Mouse (Mus musculus): ENCODE measurements around the gene Smim26. TPM values are rescaled to one million over a fixed set of nuclear protein-coding genes. Genes with fewer than 3 reads are reported as not detected.

Smim26 gene
- polyA plus RNA-seq, 1 experiment, result 26.5 TPM

- TF ChIP-seq CTCF (IDR thresholded peaks at IDR 0.05; ENCODE audit: low read depth, low read length), result no peak
- TF ChIP-seq POLR2A (IDR thresholded peaks at IDR 0.05; ENCODE audit: borderline replicate concordance, low read depth, low read length), result no peak
- no peak overlapping the region for H3K4me3 ChIP-seq (ENCODE audit: insufficient read depth, low read length)
- no peak overlapping the region for H3K27ac ChIP-seq (ENCODE audit: insufficient read depth, low read depth, low read length)
- no peaks in the 10 kb centered on the region for H3K4me1 ChIP-seq (ENCODE audit: control insufficient read depth, insufficient read depth, low read length)
Observed at GRCm38 (mm10) chr2:144634729-144635128, 40.9 kb downstream of the Smim26 start.

GRCm38 (mm10) chr2:144635644-144636320 is 41.9 kb downstream of the Smim26 start:
- Histone ChIP-seq H3K4me3 (ENCODE audit: insufficient read depth, low read length) (no peak overlapping the region), H3K27ac (ENCODE audit: insufficient read depth, low read depth, low read length) (no peak overlapping the region), H3K4me1 (ENCODE audit: control insufficient read depth, insufficient read depth, low read length) (peaks cover 7% of the 10 kb centered on the region)
- TF ChIP-seq POLR2A (IDR thresholded peaks at IDR 0.05; ENCODE audit: borderline replicate concordance, low read depth, low read length) (no peak), CTCF (IDR thresholded peaks at IDR 0.05; ENCODE audit: low read depth, low read length) (peak; percentile 95)

- Histone ChIP-seq H3K4me3 (ENCODE audit: insufficient read depth, low read length) (no peak overlapping the region), H3K27ac (ENCODE audit: insufficient read depth, low read depth, low read length) (no peak overlapping the region), H3K4me1 (ENCODE audit: control insufficient read depth, insufficient read depth, low read length) (peaks cover 19% of the 10 kb centered on the region)
- TF ChIP-seq POLR2A (IDR thresholded peaks at IDR 0.05; ENCODE audit: borderline replicate concordance, low read depth, low read length), result no peak
Observed at GRCm38 (mm10) chr2:144637204-144637603, 43.4 kb downstream of the Smim26 start.

- Histone ChIP-seq H3K4me1 (ENCODE audit: control insufficient read depth, insufficient read depth, low read length) (peaks cover 21% of the 10 kb centered on the region), H3K27ac (ENCODE audit: insufficient read depth, low read depth, low read length) (no peak overlapping the region), H3K4me3 (ENCODE audit: insufficient read depth, low read length) (no peak overlapping the region)
- TF ChIP-seq POLR2A (IDR thresholded peaks at IDR 0.05; ENCODE audit: borderline replicate concordance, low read depth, low read length), result no peak
- no peak for TF ChIP-seq CTCF (IDR thresholded peaks at IDR 0.05; ENCODE audit: low read depth, low read length)
Observed at GRCm38 (mm10) chr2:144637671-144638395, 44.0 kb downstream of the Smim26 start.

- H3K4me1 ChIP-seq (ENCODE audit: control insufficient read depth, insufficient read depth, low read length), result peaks cover 21% of the 10 kb centered on the region
- TF ChIP-seq POLR2A (IDR thresholded peaks at IDR 0.05; ENCODE audit: borderline replicate concordance, low read depth, low read length) (no peak), CTCF (IDR thresholded peaks at IDR 0.05; ENCODE audit: low read depth, low read length) (no peak)
- no peak overlapping the region for H3K4me3 ChIP-seq (ENCODE audit: insufficient read depth, low read length)
- H3K27ac ChIP-seq (ENCODE audit: insufficient read depth, low read depth, low read length), result no peak overlapping the region
Observed at GRCm38 (mm10) chr2:144638719-144639118, 44.9 kb downstream of the Smim26 start.

- Histone ChIP-seq H3K27ac (ENCODE audit: insufficient read depth, low read depth, low read length) (no peak overlapping the region), H3K4me1 (ENCODE audit: control insufficient read depth, insufficient read depth, low read length) (peaks cover 21% of the 10 kb centered on the region), H3K4me3 (ENCODE audit: insufficient read depth, low read length) (no peak overlapping the region)
- TF ChIP-seq POLR2A (IDR thresholded peaks at IDR 0.05; ENCODE audit: borderline replicate concordance, low read depth, low read length), result no peak
- no peak for TF ChIP-seq CTCF (IDR thresholded peaks at IDR 0.05; ENCODE audit: low read depth, low read length)
Observed at GRCm38 (mm10) chr2:144640101-144640500, 46.2 kb downstream of the Smim26 start.

GRCm38 (mm10) chr2:144641991-144642390 is 48.1 kb downstream of the Smim26 start:
- Histone ChIP-seq H3K4me3 (ENCODE audit: insufficient read depth, low read length) (no peak overlapping the region), H3K4me1 (ENCODE audit: control insufficient read depth, insufficient read depth, low read length) (peaks cover 21% of the 10 kb centered on the region), H3K27ac (ENCODE audit: insufficient read depth, low read depth, low read length) (peak overlapping the region; percentile 41)
- no peak for TF ChIP-seq POLR2A (IDR thresholded peaks at IDR 0.05; ENCODE audit: borderline replicate concordance, low read depth, low read length)
- no peak for TF ChIP-seq CTCF (IDR thresholded peaks at IDR 0.05; ENCODE audit: low read depth, low read length)

Other genes with a start within 250 kb of the Smim26 start
- gene Kat14, start 225.1 kb upstream of the Smim26 start, polyA plus RNA-seq (2012; ENCODE audit: insufficient read depth, insufficient read length, missing spikeins), result 23.7 and 33.0 TPM in 2 replicates
- gene Pet117, start 225.1 kb upstream of the Smim26 start, polyA plus RNA-seq (2012; ENCODE audit: insufficient read depth, insufficient read length, missing spikeins), result 3.6 TPM in 1 of 2 replicates, not detected in the other
- gene Dzank1, start 66.6 kb upstream of the Smim26 start, polyA plus RNA-seq (2012; ENCODE audit: insufficient read depth, insufficient read length, missing spikeins), result 1.1 and 1.4 TPM in 2 replicates
- 13.6 and 15.0 TPM in 2 replicates for gene Polr3f, start 66.3 kb upstream of the Smim26 start, polyA plus RNA-seq (2012; ENCODE audit: insufficient read depth, insufficient read length, missing spikeins)
- gene Rbbp9, start 43.2 kb upstream of the Smim26 start, polyA plus RNA-seq (2012; ENCODE audit: insufficient read depth, insufficient read length, missing spikeins), result 21.9 and 24.9 TPM in 2 replicates
- gene Sec23b, start 37.8 kb upstream of the Smim26 start, polyA plus RNA-seq (2012; ENCODE audit: insufficient read depth, insufficient read length, missing spikeins), result 36.5 and 39.7 TPM in 2 replicates
- 9.0 and 10.8 TPM in 2 replicates for gene Dtd1, start 5.8 kb downstream of the Smim26 start, polyA plus RNA-seq (2012; ENCODE audit: insufficient read depth, insufficient read length, missing spikeins)
- gene Scp2d1, start 229.6 kb downstream of the Smim26 start, polyA plus RNA-seq (2012; ENCODE audit: insufficient read depth, insufficient read length, missing spikeins), result not detected in 2 replicates